Mouse (Mus musculus): Measurements from ENCODE around the gene Map3k5. TPM values are rescaled to one million over a fixed set of nuclear protein-coding genes. Genes with fewer than 3 reads are reported as not detected.
A peak's percentile ranks its signal among the peaks of the same experiment; 100 is the strongest.

Gene Map3k5
- polyA plus RNA-seq, 1 experiment from 2014 or later, result 0.88 TPM

DNA sequence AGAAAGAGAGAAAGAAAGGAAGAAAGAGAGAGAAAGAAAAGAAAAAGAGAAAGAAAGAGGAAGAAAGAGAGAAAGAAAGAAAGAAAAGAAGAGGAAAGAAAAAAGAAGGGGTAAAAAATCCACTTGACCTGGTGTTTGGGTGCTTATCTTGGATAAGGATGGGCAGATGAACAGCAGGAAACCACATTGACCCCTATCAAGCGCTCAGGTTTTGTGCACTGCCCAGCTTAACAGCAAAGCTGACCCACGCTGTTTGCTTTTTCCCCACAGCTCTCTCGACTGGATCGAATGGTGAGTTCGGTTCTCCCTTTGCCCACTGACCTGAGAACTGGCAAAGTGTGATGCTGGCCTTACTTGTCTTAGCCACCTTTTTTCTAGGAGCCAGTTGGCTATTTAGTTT lies 177.2 kb downstream of the Map3k5 start:
- WGBS, result 88% methylated on average over 5 of the region's 5 CpGs

DNA sequence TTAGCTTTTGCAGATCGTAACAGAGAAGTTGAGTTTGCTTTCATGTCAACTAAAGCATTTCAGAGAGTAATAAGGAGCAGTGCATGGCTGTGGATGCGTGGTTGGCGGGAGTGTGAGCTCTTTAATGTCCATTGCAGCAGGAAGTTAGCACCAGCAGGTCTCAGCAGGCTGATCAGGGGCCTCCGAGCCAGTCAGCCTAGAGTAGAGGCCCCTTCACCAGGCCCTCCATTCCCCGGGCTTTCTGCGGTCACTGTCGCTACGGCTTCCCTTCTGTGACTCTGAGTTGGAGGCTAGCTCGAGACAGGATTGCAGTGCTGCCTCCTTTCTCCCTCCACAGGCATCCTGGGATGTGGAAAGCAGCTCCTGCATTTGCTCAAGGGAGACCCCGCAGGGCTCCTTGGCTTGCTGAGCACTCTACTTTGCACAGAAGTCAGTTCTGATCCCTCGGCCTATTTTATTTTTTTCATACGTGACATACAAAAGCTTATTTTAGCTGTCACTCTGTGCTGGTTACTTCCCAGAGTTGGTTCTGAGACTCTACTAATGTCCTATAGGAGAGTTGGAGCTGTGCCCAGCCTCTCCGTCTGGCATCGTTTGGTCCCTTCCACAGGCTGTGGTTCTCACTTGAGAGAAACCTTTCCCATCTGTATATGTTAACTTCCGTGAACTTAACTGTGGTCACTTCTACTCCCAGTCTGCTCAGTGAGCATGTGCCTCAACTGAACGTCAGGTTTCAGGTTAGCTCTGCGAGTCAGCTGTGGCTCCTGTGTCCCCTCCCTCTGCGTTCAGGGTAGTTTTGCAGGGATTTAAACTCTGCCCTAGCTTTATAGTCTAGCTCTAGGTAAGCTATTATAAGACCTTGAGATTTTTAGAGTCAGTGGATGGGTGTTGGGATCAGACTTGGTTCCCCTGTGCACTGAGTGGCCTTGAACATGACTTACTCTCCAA lies 178.0 kb downstream of the Map3k5 start:
- Histone ChIP-seq H3K9me3 (no peaks in the 10 kb centered on the region), H3K27me3 (no peaks in the 10 kb centered on the region), H3K27ac (replicated peaks) (no peak overlapping the region), H3K4me3 (no peak overlapping the region), H3K4me1 (peaks cover 5% of the 10 kb centered on the region; the same call in 1 of the 2 replicates), H3K9ac (replicated peaks) (no peak overlapping the region), H3K36me3 (no peaks in the 10 kb centered on the region), H3K4me2 (replicated peaks) (no peak overlapping the region)
- WGBS, result 80% methylated on average over 18 of the region's 18 CpGs
- no peak for ATAC-seq (replicated peaks)

More for the DNA sequence above, 177.2 kb downstream of the Map3k5 start:
- no peaks in the 10 kb centered on the region for H3K27me3 ChIP-seq
- no peak for ATAC-seq (replicated peaks)
- no peak overlapping the region for H3K4me2 ChIP-seq (replicated peaks)
- H3K36me3 ChIP-seq, result no peaks in the 10 kb centered on the region
- H3K4me3 ChIP-seq, result no peak overlapping the region
- no peak overlapping the region for H3K27ac ChIP-seq (replicated peaks)
- H3K9me3 ChIP-seq, result no peaks in the 10 kb centered on the region
- peaks cover 5% of the 10 kb centered on the region; the same call in 1 of the 2 replicates for H3K4me1 ChIP-seq
- no peak overlapping the region for H3K9ac ChIP-seq (replicated peaks)

DNA sequence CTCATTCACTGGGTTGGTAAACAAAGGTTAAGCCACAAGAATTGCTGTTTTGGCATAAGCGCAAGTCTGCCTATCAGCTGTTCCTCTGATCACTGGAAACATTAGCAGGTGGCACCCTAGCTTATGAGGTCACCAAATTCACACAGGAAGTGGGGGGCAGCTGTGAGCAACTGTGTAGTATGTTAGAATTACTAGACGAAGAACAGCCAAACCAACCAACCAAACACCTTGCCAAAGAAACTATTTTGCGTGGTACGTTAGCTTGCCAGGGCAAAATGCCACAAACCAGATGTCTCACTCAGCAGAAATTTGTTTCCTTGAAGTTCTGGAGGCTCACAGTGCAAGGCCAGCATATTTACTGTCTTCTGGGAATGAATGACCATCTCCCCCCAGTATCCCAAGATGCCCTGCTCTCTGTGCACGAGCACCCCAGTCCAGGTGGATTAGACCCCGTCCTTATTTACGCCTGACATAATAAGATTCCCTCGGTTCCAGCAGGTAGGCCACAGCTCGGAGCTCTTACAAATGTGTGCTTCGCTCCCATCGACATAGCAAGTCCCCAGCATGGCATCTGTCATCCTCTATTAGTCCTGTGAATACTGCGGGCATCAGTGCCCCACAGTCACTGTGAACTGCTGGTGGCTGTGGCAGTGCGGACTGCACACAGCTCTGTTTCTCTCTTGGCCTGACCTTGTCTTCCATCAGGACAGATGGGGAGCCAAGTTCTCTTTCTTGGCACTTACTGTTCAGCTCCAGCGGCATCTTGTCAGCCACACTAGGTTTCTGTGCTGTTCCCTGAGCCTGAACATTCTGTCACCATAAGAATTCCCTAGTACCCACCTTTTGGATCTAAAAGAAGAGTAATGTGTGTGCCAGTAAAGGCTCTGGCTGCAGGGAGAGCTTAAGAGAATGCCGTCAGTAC lies 185.5 kb downstream of the Map3k5 start:
- Histone ChIP-seq H3K4me2 (replicated peaks) (no peak overlapping the region), H3K4me1 (no peaks in the 10 kb centered on the region; the same call in 1 of the 2 replicates), H3K36me3 (no peaks in the 10 kb centered on the region), H3K27ac (replicated peaks) (no peak overlapping the region), H3K9me3 (no peaks in the 10 kb centered on the region), H3K27me3 (no peaks in the 10 kb centered on the region), H3K9ac (replicated peaks) (no peak overlapping the region), H3K4me3 (no peak overlapping the region)
- no peak for ATAC-seq (replicated peaks)
- 82% methylated on average over 15 of the region's 15 CpGs for WGBS

DNA sequence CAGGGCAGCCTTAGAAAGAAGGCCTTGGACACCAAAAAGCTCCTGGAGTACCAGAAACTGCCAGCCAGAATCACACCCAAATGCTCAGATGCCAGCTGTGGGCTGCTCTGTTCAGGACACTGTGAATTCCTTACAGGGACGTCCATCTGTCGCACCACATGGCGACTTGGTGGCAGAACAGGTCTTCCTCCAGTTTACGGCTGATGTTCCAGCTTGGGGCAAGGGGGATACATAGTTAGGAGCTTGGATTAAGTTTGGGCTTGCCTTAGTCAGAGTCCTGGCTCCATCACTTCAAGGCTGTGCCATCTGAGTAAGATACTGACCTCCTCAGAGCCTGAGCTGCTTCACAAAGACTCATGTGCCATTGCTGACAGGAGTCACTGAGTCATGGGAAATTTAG lies 187.7 kb downstream of the Map3k5 start:
- ATAC-seq (replicated peaks), result no peak
- H3K27ac ChIP-seq (replicated peaks), result no peak overlapping the region
- 76% methylated on average over 4 of the region's 4 CpGs for WGBS

DNA sequence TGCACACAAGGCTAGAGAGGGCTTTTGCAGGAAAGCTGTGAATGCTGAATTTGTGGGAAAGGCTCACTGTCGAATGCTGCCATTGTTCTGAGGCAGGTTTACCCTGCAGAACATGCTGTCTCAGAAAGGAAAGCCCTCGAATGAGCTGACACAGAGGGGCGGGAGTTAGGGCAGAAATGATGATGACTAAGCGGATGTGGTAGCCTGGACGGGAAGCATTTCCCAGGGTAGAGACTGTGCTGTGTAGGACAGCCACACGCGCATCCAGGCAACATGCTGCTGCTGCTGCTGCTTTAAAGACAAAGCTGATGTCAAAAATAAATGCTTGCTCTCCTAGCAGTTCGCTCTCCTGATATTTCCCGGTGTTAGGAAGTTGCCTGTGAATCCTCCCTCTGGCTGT lies 189.1 kb downstream of the Map3k5 start:
- 0 out of 2 replicates have a peak, but pooled peaks have one; percentile 12 for ATAC-seq (replicated peaks)
- Histone ChIP-seq H3K9me3 (no peaks in the 10 kb centered on the region), H3K9ac (replicated peaks) (0 out of 2 replicates have a peak overlapping the region, but pooled peaks have one; percentile 4), H3K4me2 (replicated peaks) (no peak overlapping the region), H3K36me3 (no peaks in the 10 kb centered on the region), H3K4me1 (no peaks in the 10 kb centered on the region; the same call in 1 of the 2 replicates), H3K27me3 (no peaks in the 10 kb centered on the region), H3K4me3 (no peak overlapping the region), H3K27ac (replicated peaks) (peak overlapping the region; percentile 33; the same call in 1 of the 2 replicates)
- WGBS, result 41% methylated on average over 9 of the region's 9 CpGs

More for the DNA sequence above, 187.7 kb downstream of the Map3k5 start:
- H3K4me1 ChIP-seq, result no peaks in the 10 kb centered on the region; the same call in 1 of the 2 replicates
- H3K36me3 ChIP-seq, result no peaks in the 10 kb centered on the region
- H3K9me3 ChIP-seq, result no peaks in the 10 kb centered on the region
- H3K4me3 ChIP-seq, result no peak overlapping the region
- no peaks in the 10 kb centered on the region for H3K27me3 ChIP-seq
- no peak overlapping the region for H3K4me2 ChIP-seq (replicated peaks)
- H3K9ac ChIP-seq (replicated peaks), result no peak overlapping the region

DNA sequence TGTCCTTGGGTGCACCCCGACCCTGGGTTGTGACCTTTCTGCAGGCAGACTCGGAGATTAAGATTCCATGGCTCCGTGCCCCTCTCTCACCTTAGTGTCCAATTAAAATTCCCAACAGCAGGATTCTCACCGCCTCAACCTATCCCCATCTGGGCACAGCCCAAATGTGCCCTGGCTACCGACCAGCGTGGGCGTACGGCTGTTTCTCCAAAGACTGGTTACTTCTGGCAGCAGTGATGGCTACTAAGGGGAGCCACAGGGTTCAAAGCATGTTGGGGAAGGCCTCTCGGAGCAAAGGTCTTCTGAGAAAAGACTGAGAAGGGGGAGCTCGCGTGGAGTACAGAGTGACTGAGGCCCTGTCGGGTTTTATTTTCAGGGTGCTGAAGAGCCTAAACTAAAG lies 190.3 kb downstream of the Map3k5 start:
- H3K36me3 ChIP-seq, result no peaks in the 10 kb centered on the region
- H3K27ac ChIP-seq (replicated peaks), result no peak overlapping the region
- 85% methylated on average over 12 of the region's 12 CpGs for WGBS
- no peak overlapping the region for H3K4me2 ChIP-seq (replicated peaks)
- no peaks in the 10 kb centered on the region for H3K27me3 ChIP-seq
- no peak overlapping the region for H3K4me3 ChIP-seq
- ATAC-seq (replicated peaks), result 0 out of 2 replicates have a peak, but pooled peaks have one; percentile 11
- H3K9me3 ChIP-seq, result no peaks in the 10 kb centered on the region
- H3K9ac ChIP-seq (replicated peaks), result no peak overlapping the region
- no peaks in the 10 kb centered on the region; the same call in 1 of the 2 replicates for H3K4me1 ChIP-seq

GRCm38 (mm10) chr10:20125226-20125625 lies 191.0 kb downstream of the Map3k5 start:
- Histone ChIP-seq H3K36me3 (no peaks in the 10 kb centered on the region), H3K9ac (replicated peaks) (no peak overlapping the region), H3K27ac (replicated peaks) (no peak overlapping the region), H3K4me2 (replicated peaks) (no peak overlapping the region), H3K4me1 (no peaks in the 10 kb centered on the region), H3K27me3 (no peaks in the 10 kb centered on the region), H3K4me3 (no peak overlapping the region), H3K9me3 (no peaks in the 10 kb centered on the region)
- peak; percentile 77 for ATAC-seq (replicated peaks)
- WGBS, result 52% methylated on average over 4 of the region's 4 CpGs

- H3K9me3 ChIP-seq, result no peaks in the 10 kb centered on the region
- no peaks in the 10 kb centered on the region for H3K27me3 ChIP-seq
- no peaks in the 10 kb centered on the region for H3K4me1 ChIP-seq
- H3K4me3 ChIP-seq, result no peak overlapping the region
- 90% methylated on average over 12 of the region's 12 CpGs for WGBS
- H3K4me2 ChIP-seq (replicated peaks), result no peak overlapping the region
- no peak overlapping the region for H3K27ac ChIP-seq (replicated peaks)
- ATAC-seq (replicated peaks), result no peak
- no peaks in the 10 kb centered on the region for H3K36me3 ChIP-seq
- H3K9ac ChIP-seq (replicated peaks), result no peak overlapping the region
Measured at GRCm38 (mm10) chr10:20132933-20133652, 198.8 kb downstream of the Map3k5 start.

DNA sequence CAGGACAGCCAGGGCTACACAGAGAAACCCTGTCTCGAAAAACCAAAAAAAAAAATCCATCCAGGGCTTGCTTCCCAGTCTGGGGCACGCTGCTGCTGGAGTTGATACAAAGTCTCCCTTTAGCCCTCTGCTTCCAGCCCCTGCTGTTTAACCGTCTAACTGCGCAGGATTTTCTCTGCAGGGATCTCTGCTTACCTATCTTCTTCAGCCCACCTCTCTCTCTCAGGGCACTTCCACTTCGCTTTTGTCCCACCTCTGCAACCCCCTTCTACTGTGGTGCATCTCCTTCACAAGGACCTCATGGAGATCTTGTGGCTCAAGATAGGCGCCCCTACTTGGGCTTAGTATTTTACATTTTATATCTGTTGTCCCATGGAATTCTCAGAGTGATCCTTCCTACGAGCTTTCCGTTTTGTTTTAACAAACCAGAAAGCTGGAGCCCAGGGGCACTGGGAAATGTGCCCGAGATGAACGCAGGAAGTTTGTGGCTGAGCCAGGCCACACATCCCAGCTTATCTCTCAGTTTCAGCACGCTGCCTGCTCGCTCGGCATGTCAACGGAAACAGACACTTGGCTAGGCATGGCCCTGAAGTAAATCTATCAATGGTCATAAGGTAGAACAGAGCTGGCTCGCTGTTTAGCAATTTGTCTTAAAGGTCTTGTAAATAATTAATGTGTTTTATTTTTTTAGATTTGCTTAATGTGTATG lies 201.2 kb downstream of the Map3k5 start:
- H3K9ac ChIP-seq (replicated peaks), result no peak overlapping the region
- WGBS, result 80% methylated on average over 15 of the region's 15 CpGs
- no peak overlapping the region for H3K27ac ChIP-seq (replicated peaks)
- H3K9me3 ChIP-seq, result no peaks in the 10 kb centered on the region
- ATAC-seq (replicated peaks), result no peak
- H3K27me3 ChIP-seq, result no peaks in the 10 kb centered on the region
- H3K36me3 ChIP-seq, result no peaks in the 10 kb centered on the region
- no peak overlapping the region for H3K4me2 ChIP-seq (replicated peaks)
- H3K4me3 ChIP-seq, result no peak overlapping the region
- H3K4me1 ChIP-seq, result no peaks in the 10 kb centered on the region

GRCm38 (mm10) chr10:20136505-20136904 lies 202.2 kb downstream of the Map3k5 start:
- H3K9me3 ChIP-seq, result no peaks in the 10 kb centered on the region
- no peak overlapping the region for H3K9ac ChIP-seq (replicated peaks)
- no peaks in the 10 kb centered on the region for H3K36me3 ChIP-seq
- no peak for ATAC-seq (replicated peaks)
- no peak overlapping the region for H3K4me3 ChIP-seq
- H3K4me2 ChIP-seq (replicated peaks), result no peak overlapping the region
- H3K27me3 ChIP-seq, result no peaks in the 10 kb centered on the region
- no peak overlapping the region for H3K27ac ChIP-seq (replicated peaks)
- 95% methylated on average over 1 of the region's 1 CpGs for WGBS
- no peaks in the 10 kb centered on the region for H3K4me1 ChIP-seq

DNA sequence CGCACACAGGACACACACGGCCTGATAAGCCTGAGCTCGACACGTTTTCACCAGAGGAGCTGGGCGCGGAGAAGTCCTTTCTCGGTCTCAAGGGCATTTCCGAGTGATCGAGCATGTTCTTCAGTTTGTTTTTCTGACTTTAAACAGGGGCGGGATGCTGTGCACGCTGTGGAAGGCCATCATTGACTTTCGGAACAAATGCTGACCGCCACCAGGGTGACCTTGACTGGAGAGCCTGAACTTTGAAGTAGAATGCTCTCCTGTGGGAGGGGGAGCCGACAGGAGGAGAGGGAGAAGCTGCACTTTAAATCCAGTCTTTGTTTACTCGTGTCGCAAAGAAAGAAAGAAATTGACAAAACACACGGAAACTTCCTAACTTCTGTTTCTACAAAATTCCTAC lies 207.1 kb downstream of the Map3k5 start:
- 60% methylated on average over 17 of the region's 17 CpGs for WGBS
- Histone ChIP-seq H3K27ac (replicated peaks) (no peak overlapping the region), H3K4me1 (no peaks in the 10 kb centered on the region), H3K4me2 (replicated peaks) (no peak overlapping the region), H3K27me3 (no peaks in the 10 kb centered on the region), H3K36me3 (no peaks in the 10 kb centered on the region), H3K4me3 (no peak overlapping the region), H3K9ac (replicated peaks) (no peak overlapping the region), H3K9me3 (no peaks in the 10 kb centered on the region)
- ATAC-seq (replicated peaks), result no peak

Measured in forebrain, embryonic 15.5 days (tissue).